Mouse (Mus musculus): ENCODE measurements around the gene Zfand3.
A peak's percentile ranks its signal among the peaks of the same experiment; 100 is the strongest.

Gene Zfand3

GRCm38 (mm10) chr17:30193615-30194014, 189.1 kb downstream of the Zfand3 start:
- no peak for DNase-seq (ENCODE audit: low spot score in 2 of 2)

GRCm38 (mm10) chr17:30194091-30194490, 189.6 kb downstream of the Zfand3 start:
- DNase-seq (ENCODE audit: low spot score in 2 of 2), result no peak

GRCm38 (mm10) chr17:30194629-30195445, 190.3 kb downstream of the Zfand3 start:
- DNase-seq (ENCODE audit: low spot score in 2 of 2), result peak in 1 of 2 experiments; percentile 10

- DNase-seq (ENCODE audit: low spot score in 2 of 2), result peak in 1 of 2 experiments; percentile 5
Measured at GRCm38 (mm10) chr17:30195591-30196183, 191.2 kb downstream of the Zfand3 start.

- peak; percentile 6 to 12 for DNase-seq (ENCODE audit: low spot score in 2 of 2)
Measured at GRCm38 (mm10) chr17:30196401-30197279, 192.1 kb downstream of the Zfand3 start.

GRCm38 (mm10) chr17:30197280-30198030, 192.9 kb downstream of the Zfand3 start:
- DNase-seq (ENCODE audit: low spot score in 2 of 2), result peak in 1 of 2 experiments; percentile 10

GRCm38 (mm10) chr17:30198422-30198821, 193.9 kb downstream of the Zfand3 start:
- no peak for DNase-seq (ENCODE audit: low spot score in 2 of 2)

GRCm38 (mm10) chr17:30199374-30200247, 195.1 kb downstream of the Zfand3 start:
- no peak for DNase-seq (ENCODE audit: low spot score in 2 of 2)

- no peak for DNase-seq (ENCODE audit: low spot score in 2 of 2)
Measured at GRCm38 (mm10) chr17:30200283-30200682, 195.8 kb downstream of the Zfand3 start.

- DNase-seq (ENCODE audit: low spot score in 2 of 2), result no peak
Measured at GRCm38 (mm10) chr17:30205062-30205825, 200.7 kb downstream of the Zfand3 start.

GRCm38 (mm10) chr17:30210262-30210661, 205.7 kb downstream of the Zfand3 start:
- no peak for DNase-seq (ENCODE audit: low spot score in 2 of 2)

- no peak for DNase-seq (ENCODE audit: low spot score in 2 of 2)
Measured at GRCm38 (mm10) chr17:30210936-30211335, 206.4 kb downstream of the Zfand3 start.

- no peak for DNase-seq (ENCODE audit: low spot score in 2 of 2)
Measured at GRCm38 (mm10) chr17:30212647-30213046, 208.1 kb downstream of the Zfand3 start.

GRCm38 (mm10) chr17:30213371-30213770, 208.8 kb downstream of the Zfand3 start:
- DNase-seq (ENCODE audit: low spot score in 2 of 2), result no peak

GRCm38 (mm10) chr17:30214393-30214792, 209.9 kb downstream of the Zfand3 start:
- no peak for DNase-seq (ENCODE audit: low spot score in 2 of 2)

GRCm38 (mm10) chr17:30215741-30216140, 211.2 kb downstream of the Zfand3 start:
- DNase-seq (ENCODE audit: low spot score in 2 of 2), result no peak

- DNase-seq (ENCODE audit: low spot score in 2 of 2), result no peak
Measured at GRCm38 (mm10) chr17:30221677-30222076, 217.1 kb downstream of the Zfand3 start.

GRCm38 (mm10) chr17:30222361-30222760, 217.8 kb downstream of the Zfand3 start:
- no peak for DNase-seq (ENCODE audit: low spot score in 2 of 2)

- DNase-seq (ENCODE audit: low spot score in 2 of 2), result no peak
Measured at GRCm38 (mm10) chr17:30222837-30223236, 218.3 kb downstream of the Zfand3 start.

Measured in frontal cortex, postnatal 10 days (tissue).